Mouse (Mus musculus) small intestine, adult 2 months (tissue): Measurements from ENCODE around the gene Cpa1. TPM values are rescaled to one million over a fixed set of nuclear protein-coding genes. Genes with fewer than 3 reads are reported as not detected.

Source experiments
- H3K27ac ChIP-seq: fragments of 200-500 bp; 2 replicates; pipeline ENCODE4 v1.5.1; 2012; ENCODE audit warnings: low read depth, low read length, control low read depth, inconsistent platforms; ENCODE audit not compliant: insufficient read depth
- H3K27me3 ChIP-seq: fragments of 200-500 bp; 2 replicates; pipeline ENCODE4 v1.6.1; 2012; ENCODE audit warnings: mild to moderate bottlenecking, moderate library complexity, low read length, inconsistent platforms; ENCODE audit not compliant: control insufficient read depth, insufficient read depth
- H3K36me3 ChIP-seq: fragments of 200-500 bp; 2 replicates; pipeline ENCODE4 v1.6.1; 2012; ENCODE audit warnings: mild to moderate bottlenecking, low read length, control low read depth, inconsistent platforms; ENCODE audit not compliant: control insufficient read depth, insufficient read depth
- H3K4me1 ChIP-seq: fragments of 200-500 bp; 2 replicates; pipeline ENCODE4 v1.6.1; 2012; ENCODE audit warnings: low read length, inconsistent platforms, mixed read lengths; ENCODE audit not compliant: control insufficient read depth, insufficient read depth, insufficient read length
- H3K4me3 ChIP-seq: fragments of 200-500 bp; 2 replicates; pipeline ENCODE4 v1.5.1; 2012; ENCODE audit warnings: low read depth, mild to moderate bottlenecking, control low read depth, inconsistent platforms, low read length, moderate library complexity
- CTCF ChIP-seq: fragments of 200-500 bp; IDR thresholded peaks from 2 replicates; pipeline ENCODE4 v1.5.1; 2012; ENCODE audit warnings: low read depth, mild to moderate bottlenecking, control low read depth, inconsistent platforms, low read length, moderate library complexity, mixed read lengths; ENCODE audit not compliant: insufficient replicate concordance, insufficient read length; ENCODE audit errors: extremely low read depth
- POLR2A ChIP-seq: fragments of 200-500 bp; IDR thresholded peaks from 2 replicates; pipeline ENCODE4 v1.6.1; 2012; ENCODE audit warnings: low read depth, mild to moderate bottlenecking, control low read depth, inconsistent platforms, low read length, moderate library complexity
- WGBS: fragments of 180-500 bp; shearing (Covaris S2); methylation state at CpG from one replicate; pipeline ENCODE4 v1.1.7; 2018; 5-methylcytosine and 5-hydroxymethylcytosine counted together
- polyA plus RNA-seq: library from polyadenylated mRNA; depleted of rRNA; stranded (reverse); fragments of >200 nt; gene quantifications from 2 replicates; pipeline ENCODE4 v1.2.3, GENCODE M21; 2012

The Cpa1 gene
- polyA plus RNA-seq, 1 experiment, result 10.6 TPM

- Histone ChIP-seq H3K4me1 (no peaks in the 10 kb centered on the region), H3K27me3 (peaks cover 6% of the 10 kb centered on the region), H3K27ac (no peak overlapping the region), H3K4me3 (no peak overlapping the region), H3K36me3 (no peaks in the 10 kb centered on the region)
- WGBS, result 61% methylated on average over 4 of the region's 4 CpGs
- no peak for TF ChIP-seq POLR2A
- TF ChIP-seq CTCF, result no peak
These were observed 23.3 kb upstream of the Cpa1 start for GRCm38 (mm10) chr6:30615741-30616140.

- H3K27ac ChIP-seq, result no peak overlapping the region
- TF ChIP-seq CTCF (no peak), POLR2A (no peak)
- H3K4me1 ChIP-seq, result no peaks in the 10 kb centered on the region
- no peak overlapping the region for H3K4me3 ChIP-seq
- no peaks in the 10 kb centered on the region for H3K36me3 ChIP-seq
- 28% methylated on average over 8 of the region's 8 CpGs for WGBS
- H3K27me3 ChIP-seq, result peaks cover 6% of the 10 kb centered on the region
These were observed 22.5 kb upstream of the Cpa1 start for GRCm38 (mm10) chr6:30616491-30616941.

GRCm38 (mm10) chr6:30617020-30617958 lies 21.7 kb upstream of the Cpa1 start:
- H3K4me1 ChIP-seq, result no peaks in the 10 kb centered on the region
- H3K4me3 ChIP-seq, result no peak overlapping the region
- TF ChIP-seq CTCF (no peak), POLR2A (no peak)
- no peaks in the 10 kb centered on the region for H3K36me3 ChIP-seq
- 26% methylated on average over 13 of the region's 13 CpGs for WGBS
- H3K27me3 ChIP-seq, result peaks cover 6% of the 10 kb centered on the region
- no peak overlapping the region for H3K27ac ChIP-seq

- WGBS, result 28% methylated on average over 18 of the region's 18 CpGs
- no peaks in the 10 kb centered on the region for H3K36me3 ChIP-seq
- H3K4me1 ChIP-seq, result no peaks in the 10 kb centered on the region
- TF ChIP-seq POLR2A, result no peak
- no peak for TF ChIP-seq CTCF
- H3K27ac ChIP-seq, result no peak overlapping the region
- peaks cover 6% of the 10 kb centered on the region for H3K27me3 ChIP-seq
- no peak overlapping the region for H3K4me3 ChIP-seq
These were observed 20.9 kb upstream of the Cpa1 start for GRCm38 (mm10) chr6:30617959-30618590.

GRCm38 (mm10) chr6:30618735-30619134 lies 20.3 kb upstream of the Cpa1 start:
- H3K27ac ChIP-seq, result no peak overlapping the region
- no peak overlapping the region for H3K4me3 ChIP-seq
- no peaks in the 10 kb centered on the region for H3K36me3 ChIP-seq
- H3K4me1 ChIP-seq, result no peaks in the 10 kb centered on the region
- peaks cover 6% of the 10 kb centered on the region for H3K27me3 ChIP-seq
- TF ChIP-seq POLR2A (no peak), CTCF (no peak)
- WGBS, result 63% methylated on average over 6 of the region's 6 CpGs

- peaks cover 6% of the 10 kb centered on the region for H3K27me3 ChIP-seq
These were observed 19.4 kb upstream of the Cpa1 start for GRCm38 (mm10) chr6:30619606-30620005.

GRCm38 (mm10) chr6:30620591-30620990 lies 18.4 kb upstream of the Cpa1 start:
- Histone ChIP-seq H3K4me3 (no peak overlapping the region), H3K4me1 (no peaks in the 10 kb centered on the region), H3K27me3 (peaks cover 6% of the 10 kb centered on the region), H3K27ac (no peak overlapping the region), H3K36me3 (no peaks in the 10 kb centered on the region)
- TF ChIP-seq POLR2A (no peak), CTCF (no peak)
- WGBS, result 75% methylated on average over 4 of the region's 4 CpGs

More at GRCm38 (mm10) chr6:30619606-30620005, 19.4 kb upstream of the Cpa1 start:
- no peak overlapping the region for H3K27ac ChIP-seq
- H3K36me3 ChIP-seq, result no peaks in the 10 kb centered on the region
- 85% methylated on average over 5 of the region's 5 CpGs for WGBS
- no peaks in the 10 kb centered on the region for H3K4me1 ChIP-seq
- TF ChIP-seq POLR2A, result no peak
- TF ChIP-seq CTCF, result no peak
- H3K4me3 ChIP-seq, result no peak overlapping the region
